Mouse (Mus musculus) mouse embryonic stem cell (cell line): ENCODE results near the gene Pnrc2.

ENCODE experiments used
- in situ Hi-C, 2 experiments: fragments of 300-500 bp; cut with MboI; formaldehyde crosslinking; loops; 1 replicate in 1 of 2; 3 replicates in 1 of 2; pipeline ENCODE4 v1.14.3; 2019 to 2020; ENCODE audit warnings: low sequenced_read_pairs in 2 of 2, low pct_unique_long_range_greater_than_20kb in 1 of 2, mixed read lengths in 1 of 2; ENCODE audit not compliant: unreplicated experiment in 1 of 2

Gene Pnrc2

DNA sequence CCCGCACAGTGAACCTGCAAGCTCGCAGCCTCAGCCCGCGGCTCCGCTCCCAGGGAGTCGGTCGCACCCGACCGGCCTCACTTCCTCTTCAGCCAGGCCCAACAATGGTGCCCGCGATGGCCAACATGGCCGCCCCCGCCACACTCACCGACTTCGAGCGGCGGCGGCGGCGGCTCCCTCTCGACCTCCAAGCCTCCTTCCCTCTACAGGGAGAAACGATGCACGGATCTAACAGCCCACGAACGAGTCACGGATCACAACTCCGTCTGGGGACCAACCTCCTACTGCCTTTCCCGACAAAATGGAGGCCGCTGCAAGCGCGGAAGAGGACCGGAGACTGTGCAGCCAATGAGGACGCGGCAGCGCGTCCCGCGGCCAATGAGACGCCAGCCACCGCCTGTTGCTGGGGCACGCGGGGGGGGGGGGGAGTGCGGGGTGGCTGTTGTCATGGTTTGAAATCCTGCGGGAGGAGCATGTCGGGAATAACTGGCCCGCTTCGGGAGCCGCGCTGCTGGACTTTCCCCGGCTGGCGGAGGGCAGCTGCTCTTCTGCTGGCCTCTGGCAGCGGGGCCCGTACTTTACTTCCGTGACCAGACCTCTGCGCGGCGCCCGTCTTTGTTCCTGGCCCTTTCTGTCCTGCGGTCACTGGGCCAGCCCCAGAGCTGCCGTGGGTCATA, at the start of gene Pnrc2:
Gene Pnrc2 (minus strand): TSS at position 325 of the 677 bp plus-strand sequence.
- in situ Hi-C loops = no loop called here

DNA sequence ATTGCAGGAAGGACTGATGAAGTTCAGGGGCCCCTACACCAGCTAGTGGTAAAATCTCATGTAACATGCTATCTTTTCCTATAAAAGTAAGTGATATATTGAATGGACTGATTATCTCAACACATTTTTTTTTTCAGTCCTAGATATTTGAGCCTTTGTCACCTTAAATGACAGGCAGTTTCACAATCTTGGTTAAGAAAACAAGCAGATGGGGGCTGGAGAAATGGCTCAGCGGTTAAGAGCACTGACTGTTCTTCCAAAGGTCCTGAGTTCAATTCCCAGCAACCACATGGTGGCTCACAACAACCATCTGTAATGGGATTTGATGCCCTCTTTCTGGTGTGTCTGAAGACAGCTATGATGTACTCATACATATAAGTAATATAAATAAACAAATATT, 48.5 kb upstream of the Pnrc2 start:
- in situ Hi-C loops = no loop called here

DNA sequence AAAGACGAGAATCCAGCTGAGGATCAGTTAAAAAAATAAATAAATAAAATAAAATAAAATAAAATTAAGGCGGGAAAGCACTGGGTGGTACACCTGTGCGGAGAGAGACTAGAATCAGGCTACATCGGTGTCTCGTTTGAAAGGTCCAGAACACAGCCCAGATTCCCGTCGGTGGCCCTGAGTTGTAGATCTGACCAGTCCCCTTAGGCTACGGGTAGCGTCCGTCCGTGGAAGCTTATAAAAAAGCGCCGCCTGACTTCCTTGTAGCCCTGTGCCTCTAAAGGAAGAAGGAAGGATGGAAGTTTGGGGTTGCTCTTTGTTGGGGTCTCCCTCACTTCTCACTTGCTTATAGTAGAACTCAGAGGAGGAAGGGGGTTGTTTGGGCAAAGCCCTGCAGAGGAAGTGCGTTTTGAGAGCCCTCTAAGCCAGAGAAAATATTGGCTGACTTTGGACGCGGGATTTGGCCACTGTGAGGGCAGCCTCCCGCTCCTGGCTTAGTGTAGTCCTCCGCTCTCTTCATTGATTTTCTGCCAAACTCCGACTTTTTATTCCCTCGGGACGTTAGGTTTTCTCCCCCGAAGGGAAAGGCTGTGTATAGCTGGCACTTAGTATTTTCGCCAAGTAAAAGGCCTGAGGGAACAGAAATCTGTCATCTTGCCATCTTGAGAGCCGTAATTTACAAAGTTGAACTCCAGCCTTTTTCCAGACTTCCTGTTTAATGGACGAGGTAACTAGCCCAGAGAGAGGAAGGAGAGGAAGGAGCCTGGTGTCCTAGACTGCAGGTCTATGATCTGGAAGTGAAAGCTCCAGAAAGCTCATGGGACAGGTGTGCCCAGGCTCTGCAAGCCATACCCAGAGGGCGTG, 47.8 kb upstream of the Pnrc2 start:
- in situ Hi-C loops = no loop called here

DNA sequence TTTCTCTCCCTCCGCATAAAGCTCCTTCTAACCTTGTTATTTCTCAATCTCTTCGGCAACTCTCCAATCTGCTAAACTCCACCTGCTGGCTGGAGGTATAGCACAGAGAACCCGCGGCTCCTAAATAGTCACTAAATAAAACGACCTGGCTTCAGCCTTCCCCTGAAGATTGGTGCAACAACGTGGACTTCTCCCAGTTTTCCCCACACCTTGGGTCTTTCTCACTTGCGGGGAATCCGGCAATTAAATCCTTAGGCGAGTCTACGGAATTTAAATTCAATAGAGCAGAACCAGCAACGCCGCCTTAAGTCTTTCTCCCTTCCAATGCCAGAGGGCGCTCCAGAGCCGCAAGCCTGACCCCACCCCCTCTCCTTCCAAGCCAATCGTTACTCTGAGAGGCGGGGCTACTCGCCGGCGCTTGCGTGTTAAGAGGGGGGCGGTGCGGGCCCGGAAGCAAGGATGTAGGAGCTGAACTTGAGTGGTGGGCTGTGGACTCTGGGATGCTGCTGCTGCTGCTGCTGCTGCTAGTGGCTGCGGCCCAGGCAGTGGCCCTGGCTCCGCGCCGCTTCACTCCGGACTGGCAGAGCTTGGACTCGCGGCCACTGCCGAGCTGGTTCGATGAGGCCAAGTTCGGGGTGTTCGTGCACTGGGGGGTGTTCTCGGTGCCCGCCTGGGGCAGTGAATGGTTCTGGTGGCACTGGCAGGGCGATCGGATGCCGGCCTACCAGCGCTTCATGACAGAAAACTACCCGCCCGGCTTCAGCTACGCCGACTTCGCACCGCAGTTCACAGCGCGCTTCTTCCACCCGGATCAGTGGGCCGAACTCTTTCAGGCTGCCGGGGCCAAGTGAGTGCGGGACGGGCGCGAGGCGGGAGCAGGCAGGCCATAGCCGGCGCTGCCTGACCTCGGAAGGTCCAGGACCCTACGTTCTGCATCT, 46.9 kb upstream of the Pnrc2 start, which contains the start of gene Fuca1:
Gene Fuca1 (plus strand): TSS at position 432 of the 938 bp plus-strand sequence.
- in situ Hi-C loops = no loop called here

DNA sequence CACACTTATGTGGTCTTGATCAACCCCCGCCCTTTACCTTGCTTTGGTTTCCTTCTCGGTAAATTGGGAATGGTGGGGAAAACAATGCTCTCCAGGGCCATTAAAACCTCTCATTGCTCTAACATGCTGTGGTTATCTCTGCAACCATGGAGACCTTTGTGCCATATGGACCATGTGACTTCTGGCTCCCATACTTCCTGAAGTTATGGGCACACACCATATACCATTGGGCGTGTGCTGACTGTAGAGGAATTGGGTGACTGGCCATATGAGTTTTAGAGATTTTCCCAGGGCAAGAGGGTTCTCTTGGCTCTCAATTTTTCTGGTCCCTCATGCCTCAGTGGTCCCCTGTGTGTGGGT, 45.6 kb upstream of the Pnrc2 start:
- in situ Hi-C loops = no loop called here

DNA sequence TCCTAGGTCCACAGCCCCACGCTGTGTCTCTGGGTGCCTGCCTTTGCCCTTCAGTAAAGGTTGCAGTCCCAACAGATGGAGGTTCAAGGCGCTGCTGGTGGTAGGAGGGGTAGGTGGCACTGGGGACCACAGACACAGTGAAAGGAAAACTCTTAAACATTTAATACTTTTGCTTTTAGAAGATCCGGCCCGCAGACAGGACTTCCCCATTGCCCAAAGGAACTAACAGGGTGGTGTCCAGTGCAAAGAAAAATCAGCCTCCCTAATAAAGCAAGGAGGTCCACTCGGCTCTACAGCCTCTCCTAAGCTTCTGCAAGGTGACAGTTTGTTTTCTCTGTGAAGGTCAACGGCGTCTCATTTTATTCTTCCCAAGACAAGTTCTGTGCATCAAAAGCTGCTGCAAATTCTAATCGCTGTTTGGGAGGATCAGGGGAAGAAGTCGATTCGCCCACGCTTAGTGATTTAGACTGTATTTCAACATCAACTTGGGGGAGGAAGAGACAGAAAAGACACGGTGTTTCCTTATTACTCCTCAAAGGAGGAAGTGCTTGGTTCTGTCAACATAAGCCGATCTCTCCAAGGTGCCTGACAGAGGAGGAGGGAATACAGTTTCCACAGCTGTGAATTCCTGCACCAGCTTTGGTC, 45.1 kb upstream of the Pnrc2 start:
- in situ Hi-C loops = no loop called here

DNA sequence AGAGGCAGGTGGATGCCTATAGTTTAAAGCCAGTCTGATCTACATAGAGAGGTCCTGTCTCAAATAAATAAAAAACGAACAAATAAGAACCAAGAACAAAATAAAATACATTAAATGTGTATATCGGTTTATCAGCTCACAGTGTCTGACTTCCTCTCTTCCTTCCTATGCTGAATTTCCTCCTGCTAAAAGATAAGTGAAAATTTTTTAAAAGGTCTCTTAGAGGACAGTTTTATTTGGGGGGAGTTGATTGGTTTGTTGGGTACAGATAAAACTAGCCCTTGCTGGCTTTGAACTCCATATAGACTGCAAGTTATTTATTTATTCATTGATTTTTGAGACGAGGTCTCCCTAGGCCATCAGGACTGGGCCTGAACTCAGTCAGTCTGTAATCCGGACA, 39.8 kb upstream of the Pnrc2 start:
- in situ Hi-C loops = no loop called here

DNA sequence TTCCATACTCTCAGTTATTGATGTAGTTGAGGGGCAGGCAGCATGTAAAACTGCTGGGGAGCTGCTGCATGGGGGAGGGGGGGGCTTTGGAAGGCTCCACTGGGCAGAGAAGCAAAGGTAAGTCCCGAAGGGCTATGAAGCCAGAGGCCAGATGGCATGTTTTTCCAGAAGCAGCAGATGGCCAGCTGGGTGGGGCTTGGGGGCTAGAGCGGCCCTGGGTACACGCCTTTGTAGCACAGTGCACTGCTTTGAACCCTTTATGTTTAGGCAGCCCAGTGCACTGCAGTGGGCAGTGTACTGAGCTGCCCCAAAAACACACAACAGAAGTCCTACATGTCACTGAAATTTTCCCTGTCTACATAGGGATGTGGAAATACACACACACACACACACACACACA, 39.2 kb upstream of the Pnrc2 start:
- in situ Hi-C loops = no loop called here

DNA sequence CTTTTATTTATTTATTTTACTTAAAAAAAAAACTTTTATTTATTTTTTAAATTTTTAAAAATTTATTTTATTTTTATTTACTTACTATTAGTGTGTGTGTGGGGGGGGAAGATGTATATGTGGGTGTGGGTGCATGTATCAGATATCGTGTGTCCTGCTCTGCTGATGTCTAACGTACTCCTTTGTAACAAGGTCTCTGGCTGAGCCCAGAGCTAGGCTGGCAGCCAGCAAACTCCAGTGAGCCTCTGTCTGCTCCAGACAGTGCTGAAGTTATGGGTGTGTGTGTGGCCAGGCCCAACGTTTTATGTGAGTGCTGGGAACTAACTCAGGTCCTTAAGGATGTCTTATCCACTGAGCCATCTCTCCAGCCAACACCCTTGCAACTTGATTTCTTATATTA, 38.5 kb upstream of the Pnrc2 start:
- in situ Hi-C loops = no loop called here

DNA sequence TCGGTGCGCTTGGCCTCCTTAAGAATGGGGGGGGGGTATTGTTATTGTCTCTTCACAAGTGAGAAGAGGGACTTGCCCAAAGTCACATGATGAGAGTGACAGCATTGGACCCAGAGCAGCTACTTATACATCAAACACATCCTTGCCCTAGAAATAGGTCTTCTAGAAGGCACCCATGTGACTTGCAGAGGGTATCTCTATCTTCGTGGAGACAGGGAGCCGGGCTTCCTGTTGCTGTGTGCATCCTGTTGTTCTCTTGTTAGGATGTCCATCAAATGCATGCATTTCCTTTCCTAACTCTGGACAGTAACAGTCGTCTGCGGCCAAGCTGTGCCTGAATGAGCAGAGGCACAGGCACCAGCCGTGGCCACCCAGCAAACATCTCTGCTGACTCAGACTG, 37.9 kb upstream of the Pnrc2 start:
- in situ Hi-C loops = no loop called here

DNA sequence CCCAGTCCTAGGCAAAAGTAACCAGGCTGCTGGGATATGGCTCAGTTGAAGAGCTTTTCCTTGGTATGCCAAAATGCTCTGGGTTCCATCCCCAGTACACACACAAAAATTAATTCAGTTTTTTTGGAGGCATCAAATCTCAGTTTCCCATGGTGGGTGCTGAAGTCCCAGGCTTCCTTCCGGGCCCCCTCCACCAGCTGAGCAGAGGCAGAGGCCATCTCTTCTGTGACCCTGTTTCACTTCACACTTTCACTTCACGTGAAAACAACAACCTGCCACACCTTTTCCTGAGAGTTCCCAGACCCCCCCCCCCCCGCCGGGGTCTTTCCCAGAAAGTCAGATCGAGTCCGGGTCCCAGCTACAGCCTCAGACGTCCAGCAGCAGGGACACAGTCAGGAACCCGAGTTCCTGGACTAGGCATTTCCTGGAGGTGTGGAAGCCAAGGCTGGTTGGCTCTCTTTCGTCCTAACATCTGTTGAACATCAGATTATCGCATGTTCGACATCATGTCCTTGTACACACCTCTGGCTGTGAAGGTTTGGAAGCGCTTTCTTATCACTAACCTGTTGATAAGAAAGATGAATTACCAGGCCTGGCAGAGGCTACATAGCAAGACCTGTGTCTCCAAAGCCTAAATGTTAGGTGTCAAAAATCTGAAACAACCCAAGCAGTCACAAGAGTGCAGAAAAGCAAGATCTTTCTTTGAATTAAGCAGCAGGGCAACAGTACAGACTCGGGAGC, 35.8 kb upstream of the Pnrc2 start:
- in situ Hi-C loops = no loop called here

DNA sequence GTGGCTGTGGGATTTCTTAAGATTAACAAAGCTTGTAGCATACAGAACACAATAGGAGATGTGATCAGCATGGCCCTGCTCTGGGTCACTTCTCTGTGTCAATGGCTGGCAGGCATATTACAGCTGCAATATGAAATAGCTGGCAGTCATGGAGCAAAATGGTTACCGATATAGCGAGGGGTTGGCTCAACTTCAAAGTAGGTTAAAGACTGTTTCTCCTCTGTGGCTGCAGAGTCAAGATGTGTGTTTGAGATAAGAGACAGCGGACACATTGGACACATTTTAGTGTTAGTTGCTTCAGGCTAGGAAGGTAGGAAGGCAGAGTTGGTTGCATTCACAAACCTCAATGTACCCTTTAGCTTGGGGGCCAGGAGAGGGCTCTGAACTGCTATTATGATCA, 33.0 kb upstream of the Pnrc2 start:
- in situ Hi-C loops = no loop called here

DNA sequence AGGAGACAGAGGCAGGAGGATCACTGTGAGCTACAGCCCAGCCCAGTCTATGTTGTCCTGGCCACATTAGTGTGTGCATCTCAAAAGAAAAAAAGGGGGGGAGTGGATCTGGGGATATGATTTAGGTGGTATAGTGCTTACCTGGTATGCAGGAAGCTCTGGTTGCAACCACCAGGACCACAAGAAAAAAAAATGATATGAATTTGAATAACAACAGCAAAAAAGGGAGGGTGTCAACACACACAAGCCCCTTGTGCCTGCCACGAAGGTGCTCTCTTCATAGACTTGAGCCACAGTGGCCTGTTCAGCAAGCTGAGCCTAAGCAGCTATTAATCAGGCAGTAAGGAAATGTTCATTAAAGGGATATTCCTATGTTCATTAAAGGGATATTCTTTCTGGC, 31.2 kb upstream of the Pnrc2 start:
- in situ Hi-C loops = no loop called here

DNA sequence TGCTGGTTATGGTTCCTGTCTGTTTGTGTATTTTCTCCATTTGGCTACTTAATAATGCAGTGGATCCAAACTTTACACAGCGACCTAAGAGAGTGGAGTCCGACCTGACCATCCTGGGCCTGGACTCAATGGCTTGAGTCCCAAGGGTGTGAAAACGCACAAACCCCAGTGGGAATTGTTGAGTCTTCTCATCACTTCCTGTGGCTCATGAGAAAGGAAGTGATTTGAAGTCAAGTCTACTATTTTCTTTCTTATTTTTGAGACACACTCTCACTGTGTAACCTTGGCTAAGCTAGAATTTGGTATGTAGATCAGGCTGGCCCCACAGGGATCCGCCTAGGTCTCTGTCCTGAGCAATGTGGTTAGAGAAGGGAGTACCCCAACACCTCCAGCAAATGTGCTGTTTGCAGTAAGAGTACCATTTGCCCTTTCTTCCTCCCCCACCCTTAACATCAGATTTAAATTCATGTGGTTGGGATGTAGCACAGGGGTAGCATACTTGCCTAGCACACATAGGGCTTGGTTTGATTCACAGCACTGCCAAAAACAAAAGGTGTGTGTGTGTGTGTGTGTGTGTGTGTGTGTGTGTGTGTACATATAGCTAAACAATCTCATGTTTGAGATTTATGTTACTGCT, 29.1 kb upstream of the Pnrc2 start:
- in situ Hi-C loops = no loop called here

DNA sequence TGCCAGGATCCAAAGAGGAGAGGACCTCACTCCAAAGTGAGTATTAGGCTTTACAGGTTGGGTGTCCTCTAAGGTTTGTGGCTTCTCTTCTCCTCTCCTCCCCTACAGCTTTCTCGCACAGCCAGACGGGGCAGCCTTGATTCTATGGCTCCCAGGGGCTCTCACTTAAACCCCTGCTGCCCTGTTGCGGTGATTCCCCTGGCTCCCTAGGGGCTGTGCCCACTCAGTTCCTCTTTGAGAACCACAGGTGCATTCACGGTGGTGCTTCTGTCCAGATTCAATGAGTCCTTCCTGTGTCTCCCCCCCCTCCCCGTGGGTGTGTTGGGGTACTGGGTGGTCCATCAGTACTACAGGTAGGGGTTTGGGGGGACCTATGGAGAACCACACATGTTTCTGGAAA, 26.4 kb upstream of the Pnrc2 start:
- in situ Hi-C loops = no loop called here

DNA sequence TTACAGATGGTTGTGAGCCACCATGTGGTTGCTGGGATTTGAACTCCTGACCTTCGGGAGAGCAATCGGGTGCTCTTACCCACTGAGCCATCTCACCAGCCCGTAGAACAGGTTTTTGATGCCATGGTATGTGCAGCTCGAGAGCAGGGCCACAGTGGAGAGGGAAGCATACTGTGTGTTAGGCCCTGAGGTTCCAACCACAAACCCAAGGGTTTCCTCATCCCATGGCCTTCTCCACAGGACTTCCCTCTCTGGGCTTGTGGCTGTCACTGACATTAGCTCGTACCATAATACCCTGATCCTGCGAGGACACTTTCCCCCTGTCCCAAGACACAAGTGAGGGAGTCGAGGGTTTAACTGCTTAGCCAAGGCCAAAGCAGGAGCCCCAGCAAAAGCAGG, 25.4 kb upstream of the Pnrc2 start:
- in situ Hi-C loops = no loop called here

DNA sequence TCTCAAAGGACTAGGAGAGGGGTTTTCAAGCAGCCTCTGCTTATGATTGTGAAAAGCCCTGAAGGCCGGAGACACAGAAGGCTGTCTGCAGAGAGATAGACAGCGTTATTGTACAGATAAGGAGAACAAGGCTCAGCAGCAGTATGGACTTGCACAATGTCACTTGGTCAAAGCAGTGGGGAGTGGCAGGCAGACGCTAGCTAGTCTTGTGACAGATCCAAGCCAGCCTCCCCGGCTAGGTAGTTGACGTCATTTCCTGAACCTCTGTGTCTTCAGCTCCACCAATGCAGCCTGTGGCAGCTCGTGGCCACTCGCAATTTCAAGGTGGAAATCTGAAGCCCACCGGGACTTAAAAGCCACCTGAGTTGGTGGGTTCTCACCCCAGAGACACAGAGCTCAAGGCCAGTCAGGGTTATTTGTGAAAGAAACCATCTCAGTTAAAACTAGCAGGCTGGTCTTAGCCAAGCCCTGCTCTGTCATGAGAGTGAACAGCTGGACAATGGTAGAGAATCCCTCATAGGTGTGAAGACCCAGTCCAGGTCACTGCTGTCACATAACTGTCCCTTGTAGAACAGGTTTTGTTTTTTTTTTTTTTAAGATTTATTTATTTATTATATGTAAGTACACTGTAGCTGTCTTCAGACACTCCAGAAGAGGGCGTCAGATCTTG, 24.9 kb upstream of the Pnrc2 start:
- in situ Hi-C loops = no loop called here
